Comparison of ENCODE assay signal across 19 mouse cellular contexts in genomic region chr8:110660121-110660520, GRCm38 (mm10). TPM values are rescaled to one million over a fixed set of nuclear protein-coding genes. Genes with fewer than 3 reads are reported as not detected.
DNase-seq lines count a peak whose midpoint lies in the region; TF ChIP-seq lines count a peak whose summit lies in the region.
"Had no signal": no experiment of that assay in that cellular context is flagged by ENCODE, and none has a peak within 500 bp of the region (broad histone marks: within the 10 kb centered on the region; RNA-seq: fewer than 3 reads in every experiment).

No protein-coding gene starts in this region.

- TF ChIP-seq POLR2A in cerebellum, adult 2 months (IDR thresholded peaks at IDR 0.05; ENCODE audit: borderline replicate concordance, insufficient read depth, low read length): no peak

- no peak overlapping the region for H3K4me3 ChIP-seq in cerebellum, adult 2 months (replicated peaks; ENCODE audit: insufficient read depth, low read depth, low read length)
- H3K4me3 ChIP-seq: forebrain, embryonic 12.5 days; heart, embryonic 15.5 days; hindbrain, embryonic 13.5 days; limb, embryonic 13.5 days; liver, embryonic 15.5 days had no signal

- intact Hi-C loops in heart, postnatal 25 days (cut with DNase I): no loop called here

- H3K27me3 ChIP-seq in cerebellum, adult 2 months (ENCODE audit: control insufficient read depth, insufficient read depth, low read length): no peaks in the 10 kb centered on the region
- H3K27me3 ChIP-seq: forebrain, embryonic 12.5 days; heart, embryonic 15.5 days; hindbrain, embryonic 13.5 days; limb, embryonic 13.5 days; liver, embryonic 15.5 days; Patski had no signal

- peaks cover 38% of the 10 kb centered on the region for H3K4me1 ChIP-seq in cerebellum, adult 2 months (ENCODE audit: control insufficient read depth, insufficient read depth, low read length)
- H3K4me1 ChIP-seq: liver, embryonic 15.5 days had no signal

- peak in 1 of 2 experiments; percentile 36 for DNase-seq in cerebellum, adult 2 months
- DNase-seq in cerebellum, postnatal 14 days: no peak
- peak; percentile 36 for DNase-seq in heart, adult 8-10 months (ENCODE audit: low spot score)
- DNase-seq in heart, postnatal 25 days (ENCODE audit: low spot score): no peak
- peak; percentile 22 to 37 for DNase-seq in kidney, postnatal 36 days
- no peak for DNase-seq in kidney, adult 18-20 months
- peak; percentile 24 for DNase-seq in testis, postnatal 14 days (ENCODE audit: low spot score)
- no peak for DNase-seq in testis, postnatal 10 days (ENCODE audit: low spot score)
- DNase-seq: adrenal gland, postnatal 10 days; cerebellum, adult 18-20 months; gastrocnemius, postnatal 14 days; right cerebral cortex, postnatal 14 days; thymus, adult 2 months had no signal

- 0 out of 2 replicates have a peak overlapping the region, but pooled peaks have one; percentile 15 for H3K27ac ChIP-seq in cerebellum, adult 2 months (ENCODE audit: insufficient read depth, low read length)
- H3K27ac ChIP-seq: forebrain, embryonic 12.5 days; heart, embryonic 15.5 days; hindbrain, embryonic 13.5 days; limb, embryonic 13.5 days; liver, embryonic 15.5 days had no signal

- no peak for TF ChIP-seq CTCF in cerebellum, adult 2 months (IDR thresholded peaks at IDR 0.05; ENCODE audit: borderline replicate concordance, insufficient read depth, low read depth, low read length)

RNA-seq across cellular contexts. Expression of gene Vac14, which starts 41.7 kb away (rescaled TPM):
- 37.6 and 39.9 TPM in 2 replicates for polyA plus RNA-seq in cerebellum, adult 2 months (2012; rRNA removed)
- total RNA-seq in heart, adult 8-10 months (2022): 10 to 100 TPM; 14.0 to 18.3 (median 16.3) TPM
- 10 to 100 TPM; 14.7 to 15.3 TPM for total RNA-seq in heart, postnatal 25 days (2021)

Comparison
In these comparisons a context has a peak if more than half of its experiments do, and no peak if none do; other contexts are left out.
1. DNase-seq: peak in heart, adult 8-10 months (single experiment), kidney, postnatal 36 days (2 of 2) and testis, postnatal 14 days (single experiment); none in cerebellum, postnatal 14 days (0 of 2), heart, postnatal 25 days (single experiment), kidney, adult 18-20 months (single experiment) and testis, postnatal 10 days (single experiment).